Mouse (Mus musculus) kidney, postnatal 4 days (tissue): ENCODE data around the gene Asic3.
A peak's percentile ranks its signal among the peaks of the same experiment; 100 is the strongest.

Source experiments
- DNase-seq, 2 experiments: peaks; one replicate each; pipeline ENCODE4 v3.0.0; 2021; ENCODE audit warnings: mixed read lengths in 2 of 2

Gene Asic3

GRCm38 (mm10) chr5:24423129-24424003 lies 10.2 kb downstream of the Asic3 start, which contains the start of the genes Cdk5 and Slc4a2:
TSS of gene Cdk5 (minus strand) at chr5:24423530.
TSS of gene Slc4a2 (plus strand) at chr5:24423837.
- peak; percentile 99 for DNase-seq

DNA sequence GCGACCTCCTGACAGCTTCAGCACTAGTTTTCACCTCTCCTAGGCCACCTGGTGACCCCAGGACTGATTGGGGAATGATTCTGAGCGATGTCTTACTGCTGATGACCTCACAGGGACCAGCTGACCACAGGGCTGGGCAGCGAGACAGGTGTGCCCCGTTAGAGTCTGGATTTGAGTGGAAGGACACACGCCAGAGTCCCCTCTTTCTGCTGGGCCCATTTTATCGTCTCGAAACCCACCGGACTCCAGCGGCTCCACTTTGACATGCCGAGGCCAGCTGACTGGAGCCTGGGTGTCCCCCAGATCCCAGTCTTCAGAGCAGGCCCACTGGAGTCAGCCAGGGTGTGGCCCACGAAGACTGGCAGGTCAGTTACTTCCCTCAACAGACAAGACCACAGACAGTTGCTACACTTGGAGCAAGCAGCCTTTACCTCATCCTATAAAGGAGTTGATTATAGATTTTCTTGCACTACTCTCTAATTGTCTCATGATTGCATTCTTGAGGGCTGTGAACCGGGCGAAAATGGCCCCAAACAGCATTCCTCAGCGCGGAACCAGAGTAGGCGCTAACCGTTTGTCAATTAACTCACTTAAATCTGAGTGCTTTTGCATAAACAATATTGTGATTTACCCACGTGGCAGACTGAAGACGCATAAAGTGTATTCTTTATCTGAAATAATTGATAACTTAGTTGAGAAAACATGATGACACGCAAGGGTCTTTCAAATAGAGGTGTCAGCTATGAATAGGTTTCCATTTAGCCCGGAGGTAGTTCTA lies 11.0 kb downstream of the Asic3 start:
- DNase-seq, result peak in 1 of 2 experiments; percentile 53

DNA sequence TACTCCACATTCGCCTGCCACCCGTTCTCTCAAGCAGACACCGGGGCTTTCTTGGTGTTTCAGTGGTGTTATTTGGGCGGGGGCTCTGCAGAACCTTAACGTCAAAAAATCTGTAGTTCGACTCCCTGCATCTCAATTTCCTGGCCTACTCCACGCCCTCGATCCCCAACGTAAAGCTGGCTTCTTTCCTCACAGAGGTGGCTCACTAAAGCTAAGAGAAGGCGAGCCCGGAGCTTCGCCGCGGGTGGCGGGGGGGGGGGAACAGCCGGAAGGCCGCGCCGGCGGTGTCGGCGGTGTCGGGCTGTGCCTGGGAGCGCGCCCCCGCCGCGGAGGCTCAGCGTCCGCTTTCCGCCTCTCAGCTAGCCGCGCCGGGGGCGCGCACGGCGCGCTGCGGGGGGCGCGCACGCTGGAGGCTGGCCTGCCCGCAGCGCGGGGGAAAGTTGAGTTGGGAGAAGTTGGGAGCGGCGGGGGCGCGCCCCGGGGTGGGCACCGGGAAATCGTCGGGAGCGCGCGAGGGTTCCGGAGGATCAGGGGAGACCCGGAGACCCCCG lies 11.7 kb downstream of the Asic3 start:
- peak; percentile 91 to 95 for DNase-seq

GRCm38 (mm10) chr5:24425421-24426036 lies 12.3 kb downstream of the Asic3 start:
- peak; percentile 69 to 81 for DNase-seq

- DNase-seq, result peak; percentile 46 to 62
These were observed 12.8 kb downstream of the Asic3 start for GRCm38 (mm10) chr5:24426037-24426432.

GRCm38 (mm10) chr5:24426556-24427284 lies 13.5 kb downstream of the Asic3 start:
- DNase-seq, result peak; percentile 39 to 41

DNA sequence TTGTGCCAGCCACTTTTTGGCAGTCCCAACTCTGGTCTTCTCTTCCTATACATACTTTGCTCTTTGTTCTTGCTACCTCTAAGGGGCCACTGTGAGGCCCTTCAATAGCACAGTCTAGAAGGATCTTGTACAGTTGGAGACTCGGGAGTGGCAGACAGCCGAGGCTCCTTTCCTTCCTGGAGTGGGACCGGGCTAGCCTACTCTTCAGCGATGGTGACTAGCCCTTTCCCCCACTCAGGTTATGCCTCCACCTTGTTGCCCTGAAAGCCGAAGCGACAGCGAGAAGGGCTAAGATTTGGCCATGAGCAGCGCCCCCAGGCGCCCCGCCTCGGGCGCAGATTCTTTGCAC lies 14.1 kb downstream of the Asic3 start:
- peak in 1 of 2 experiments; percentile 36 for DNase-seq

DNA sequence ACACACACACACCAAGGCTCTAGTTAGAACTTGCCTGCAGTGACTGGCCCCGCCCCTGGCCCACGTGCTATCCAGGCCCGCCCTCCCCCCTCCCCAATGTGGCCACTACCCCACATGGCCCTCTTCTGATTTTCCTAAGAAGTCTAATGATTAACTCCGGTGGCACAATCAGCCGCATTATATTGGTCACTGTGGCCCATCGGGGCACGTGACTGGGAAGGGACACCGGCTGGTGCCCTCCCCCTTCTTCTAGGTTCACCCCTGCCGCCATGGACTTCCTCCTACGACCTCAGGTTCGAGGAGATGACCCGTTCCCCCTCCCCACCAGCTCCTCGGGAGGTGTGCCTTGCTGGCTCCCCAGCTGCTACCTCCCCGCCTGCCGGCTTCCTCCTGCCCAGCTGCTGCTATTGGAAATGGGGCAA lies 14.8 kb downstream of the Asic3 start:
- peak; percentile 75 to 84 for DNase-seq

- DNase-seq, result peak in 1 of 2 experiments; percentile 45
These were observed 15.4 kb downstream of the Asic3 start for GRCm38 (mm10) chr5:24428596-24428995.

- DNase-seq, result no peak
These were observed 20.8 kb downstream of the Asic3 start for GRCm38 (mm10) chr5:24433993-24434392.

DNA sequence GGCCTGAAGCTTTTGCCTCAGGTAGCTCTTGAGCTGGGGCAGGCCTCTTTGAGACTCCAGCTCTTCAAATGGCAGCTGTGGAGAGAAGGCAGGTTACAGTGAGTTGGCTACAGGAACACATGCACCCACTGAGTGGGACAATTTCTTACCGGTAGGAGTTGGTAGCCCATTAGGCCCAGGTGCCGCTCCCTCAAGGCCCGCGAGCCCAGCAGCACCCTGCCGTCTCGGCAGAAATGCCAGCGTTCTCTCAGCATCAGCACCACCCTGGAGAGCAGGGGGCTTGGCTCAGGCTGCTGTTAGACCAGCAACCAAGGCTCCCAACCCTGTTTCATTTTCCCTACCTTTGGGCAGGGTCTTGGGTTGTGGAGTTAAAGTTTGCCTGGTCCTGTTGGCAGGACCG lies 28.0 kb downstream of the Asic3 start:
- DNase-seq, result no peak

- DNase-seq, result no peak
These were observed 28.8 kb downstream of the Asic3 start for GRCm38 (mm10) chr5:24442029-24442428.

- DNase-seq, result no peak
These were observed 30.0 kb downstream of the Asic3 start for GRCm38 (mm10) chr5:24443204-24443603.

DNA sequence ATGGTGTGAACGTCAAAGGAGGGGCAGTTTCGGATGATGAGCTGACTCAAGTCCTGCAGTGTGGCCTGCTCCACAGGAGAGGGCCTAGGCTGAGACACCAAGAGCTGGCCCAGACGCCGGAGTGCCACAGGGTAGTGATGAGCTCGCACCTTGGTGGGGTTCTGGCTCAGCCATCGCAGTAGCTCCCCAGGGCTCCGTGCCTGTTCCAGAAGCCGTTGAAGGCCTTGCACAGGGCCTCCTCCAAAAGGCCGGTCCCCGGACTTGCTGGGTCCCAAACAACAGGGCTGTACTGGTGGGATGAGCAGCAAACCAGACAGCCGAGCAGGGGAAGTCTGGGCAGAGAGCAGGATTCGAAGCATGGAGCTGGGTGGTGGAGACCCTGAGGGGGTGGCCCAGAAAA lies 30.7 kb downstream of the Asic3 start:
- no peak for DNase-seq

DNA sequence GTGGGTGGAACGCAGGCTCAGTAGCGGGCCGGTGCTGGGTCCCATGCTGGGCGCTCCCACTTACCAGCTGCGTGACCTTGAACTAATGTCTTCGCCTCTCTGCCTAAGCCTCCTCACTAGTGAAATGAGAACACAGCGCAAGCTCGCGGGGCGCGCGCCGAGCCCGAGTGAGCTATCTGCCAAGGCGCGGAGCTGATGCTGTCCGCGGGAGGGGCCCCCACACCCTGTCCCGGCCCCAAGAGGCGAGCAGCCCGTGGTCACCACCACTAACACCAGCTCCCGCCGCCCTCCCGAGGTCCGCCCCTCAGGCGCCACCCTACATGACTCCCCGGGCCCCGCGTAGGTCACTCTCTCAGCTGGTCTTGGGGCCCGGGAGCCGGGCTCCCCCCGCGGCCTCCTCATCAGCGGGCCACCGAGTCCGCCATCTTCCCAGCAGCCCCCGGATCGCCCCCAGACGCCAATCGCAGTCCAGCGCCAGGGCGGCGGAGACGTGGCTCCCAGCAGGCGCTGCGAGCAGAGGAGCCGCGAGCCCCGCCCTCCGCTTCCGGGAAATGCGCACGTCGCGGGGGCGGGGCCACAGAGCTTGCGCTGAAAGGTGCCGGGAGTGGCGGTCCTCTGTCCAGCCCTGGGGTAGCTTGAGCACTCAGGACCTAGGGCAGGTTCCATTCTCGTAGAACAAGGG lies 31.7 kb downstream of the Asic3 start, which contains the start of gene Fastk:
Gene Fastk, minus strand, starts transcription at position 542 of the 682 bp plus-strand sequence.
- DNase-seq, result peak; percentile 97 to 98

- no peak for DNase-seq
These were observed 32.4 kb downstream of the Asic3 start for GRCm38 (mm10) chr5:24445428-24446080.

- no peak for DNase-seq
These were observed 33.4 kb downstream of the Asic3 start for GRCm38 (mm10) chr5:24446630-24447029.

DNA sequence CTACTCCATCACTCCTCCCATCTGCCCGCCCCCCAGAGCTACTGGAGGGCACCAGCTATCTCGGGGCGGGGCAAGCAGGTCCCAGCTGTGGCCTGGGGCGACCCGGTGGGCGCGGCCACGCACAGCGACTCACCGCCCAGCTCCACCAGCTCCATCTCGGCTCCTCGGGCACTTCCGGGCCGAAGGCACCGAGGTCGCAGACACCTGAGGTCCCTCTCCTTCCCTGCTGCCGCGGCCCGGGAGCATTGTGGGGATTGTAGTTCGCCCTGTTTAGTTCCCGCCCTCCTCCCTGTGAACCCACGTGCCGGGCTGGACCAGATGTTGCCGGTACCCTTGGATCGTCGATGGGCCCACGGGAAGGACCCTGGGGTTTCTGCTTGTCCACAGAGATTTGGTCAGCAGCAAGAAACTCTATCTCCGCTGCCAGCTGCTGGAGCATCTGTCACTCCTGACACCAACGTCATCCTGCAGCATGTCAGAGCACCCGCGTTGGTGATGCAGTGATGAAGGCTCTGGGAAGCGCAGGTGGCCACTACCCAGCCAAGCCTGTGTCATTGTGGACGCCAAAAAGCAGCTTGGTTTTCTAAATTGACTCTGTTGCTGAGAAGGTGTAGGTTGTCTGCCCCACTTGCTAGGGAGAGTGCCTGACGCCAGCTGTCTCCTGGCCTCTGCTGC lies 34.6 kb downstream of the Asic3 start, which contains the start of gene Tmub1:
Gene Tmub1, minus strand, starts transcription at position 231 of the 675 bp plus-strand sequence.
- DNase-seq, result peak; percentile 84 to 89

DNA sequence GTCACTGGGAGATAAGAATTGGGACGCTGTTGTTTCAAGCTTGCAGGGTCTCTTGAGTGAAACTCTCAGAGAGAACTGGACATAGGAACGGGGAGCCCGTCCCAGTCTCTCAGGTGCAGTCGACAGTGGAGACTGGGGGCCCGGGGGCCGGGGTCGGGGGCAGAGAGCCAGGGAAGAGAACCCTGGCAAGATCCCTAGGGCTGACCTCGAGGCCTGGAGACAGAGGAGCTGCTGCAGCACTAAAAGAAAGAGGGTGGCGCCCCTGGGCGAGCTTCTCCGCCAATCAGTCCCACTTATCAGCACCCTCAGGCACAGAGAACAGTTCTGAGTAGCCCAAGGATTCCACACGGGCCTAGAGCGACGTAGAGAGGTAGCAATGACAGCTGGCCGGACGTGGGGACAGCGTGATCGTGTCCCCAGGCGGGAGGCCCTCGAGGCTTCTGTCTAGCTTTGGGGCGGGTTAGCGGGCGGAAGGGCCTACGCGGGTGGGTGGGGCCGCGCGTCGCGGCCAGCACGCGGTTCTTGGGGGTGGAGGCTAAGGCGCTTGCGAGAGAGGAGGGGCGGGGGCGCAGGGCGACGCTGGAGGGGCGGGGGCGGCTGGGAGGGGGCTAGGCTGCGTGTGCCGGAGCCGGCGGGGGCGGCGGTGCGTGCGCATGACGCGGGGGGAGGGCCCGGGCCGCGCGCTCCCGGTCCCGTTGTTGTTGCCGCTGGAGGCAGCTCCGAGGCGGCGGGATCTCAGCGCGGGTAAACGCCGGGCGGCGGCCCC lies 38.3 kb downstream of the Asic3 start:
- peak; percentile 88 to 92 for DNase-seq
